Mouse (Mus musculus) spleen, adult 2 months (tissue): ENCODE measurements around the gene Hpse.

Source experiments
- CTCF ChIP-seq: fragments of 200-500 bp; IDR thresholded peaks from 2 replicates; pipeline ENCODE4 v1.5.1; 2011; ENCODE audit warnings: mild to moderate bottlenecking, inconsistent platforms; ENCODE audit not compliant: insufficient read depth, insufficient read length, insufficient replicate concordance; ENCODE audit errors: extremely low read depth
- POLR2A ChIP-seq: fragments of 200-500 bp; IDR thresholded peaks from 2 replicates; pipeline ENCODE4 v1.6.1; 2011; ENCODE audit warnings: low read depth, low read length, inconsistent platforms

- TF ChIP-seq CTCF (no peak), POLR2A (no peak)
Measured at GRCm38 (mm10) chr5:100680542-100680933, 39.0 kb downstream of the Hpse start.
